In the genomic region with DNA sequence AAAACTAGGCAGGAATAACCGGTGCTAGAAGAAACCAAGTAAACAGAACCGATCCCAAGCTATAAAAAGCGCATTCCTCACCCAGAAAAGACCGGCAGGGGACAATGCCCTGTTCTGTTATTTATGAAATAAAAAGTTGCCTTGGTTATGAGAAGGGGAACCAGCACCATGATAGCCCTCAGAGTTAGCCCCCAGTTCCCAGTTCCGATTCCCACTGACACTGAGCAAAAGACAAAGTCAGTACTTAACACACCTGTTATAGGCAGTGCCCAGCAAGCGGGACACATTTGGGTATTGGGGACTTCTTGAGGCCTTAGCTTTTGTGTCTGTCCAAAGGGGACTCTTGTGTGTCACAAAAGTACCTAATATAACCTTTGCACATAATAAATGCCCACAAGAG, we compare ENCODE assay signal across 8 mouse cellular contexts. TPM values are rescaled to one million over a fixed set of nuclear protein-coding genes. Genes with fewer than 3 reads are reported as not detected.
A peak's percentile ranks its signal among the peaks of the same experiment; 100 is the strongest.
DNase-seq lines count a peak whose midpoint lies in the region; ATAC-seq lines count a peak whose summit lies in the region.

No protein-coding gene starts in this region.

- peak overlapping the region; percentile 91 for H3K9ac ChIP-seq in hindbrain, embryonic 11.5 days (ENCODE audit: low read depth, low read length)
- H3K9ac ChIP-seq in midbrain, embryonic 13.5 days (replicated peaks): peak overlapping the region; percentile 96

- peak overlapping the region; percentile 74 for H3K4me2 ChIP-seq in hindbrain, embryonic 11.5 days (replicated peaks; ENCODE audit: low read depth, low read length)
- H3K4me2 ChIP-seq in midbrain, embryonic 13.5 days (replicated peaks): peak overlapping the region; percentile 61

- H3K4me1 ChIP-seq in brown adipose tissue, adult 24 weeks (ENCODE audit: control insufficient read depth, insufficient read depth, insufficient read length, low read length): peaks cover 11% of the 10 kb centered on the region; the same call in 1 of the 2 replicates
- H3K4me1 ChIP-seq in hindbrain, embryonic 11.5 days (replicated peaks; ENCODE audit: control insufficient read depth, insufficient read depth, low read length): no peaks in the 10 kb centered on the region
- peaks cover 21% of the 10 kb centered on the region for H3K4me1 ChIP-seq in midbrain, embryonic 13.5 days (replicated peaks)

- no peak for ATAC-seq in hindbrain, embryonic 11.5 days (ENCODE audit: low FRiP score)
- ATAC-seq in midbrain, embryonic 13.5 days: no peak

- peak overlapping the region; percentile 92 for H3K27ac ChIP-seq in brown adipose tissue, adult 24 weeks (replicated peaks; ENCODE audit: low read depth, low read length)
- no peak overlapping the region for H3K27ac ChIP-seq in hindbrain, embryonic 11.5 days (ENCODE audit: low read depth, low read length)
- H3K27ac ChIP-seq in midbrain, embryonic 13.5 days: peak overlapping the region; percentile 98

- H3K36me3 ChIP-seq in hindbrain, embryonic 11.5 days (ENCODE audit: control insufficient read depth, insufficient read depth, low read length): no peaks in the 10 kb centered on the region
- H3K36me3 ChIP-seq in midbrain, embryonic 13.5 days: no peaks in the 10 kb centered on the region

- H3K27me3 ChIP-seq in hindbrain, embryonic 11.5 days (ENCODE audit: control insufficient read depth, insufficient read depth, low read length): no peaks in the 10 kb centered on the region
- no peaks in the 10 kb centered on the region for H3K27me3 ChIP-seq in midbrain, embryonic 13.5 days

- H3K9me3 ChIP-seq in hindbrain, embryonic 11.5 days (ENCODE audit: control insufficient read depth, low read length): no peaks in the 10 kb centered on the region
- H3K9me3 ChIP-seq in midbrain, embryonic 13.5 days: no peaks in the 10 kb centered on the region

- 29% methylated on average over 6 of the region's 6 CpGs for WGBS in hindbrain, embryonic 11.5 days
- 22% methylated on average over 6 of the region's 6 CpGs for WGBS in midbrain, embryonic 13.5 days

- DNase-seq in heart, adult 8-10 months (ENCODE audit: low spot score): peak; percentile 8
- DNase-seq in heart, adult 11 months: no peak
- no peak for DNase-seq in hindbrain, embryonic 11.5 days (ENCODE audit: low spot score)
- DNase-seq in frontal cortex, postnatal 25 days (ENCODE audit: low spot score in 2 of 2): no peak
- DNase-seq in layer of hippocampus, postnatal 14 days (ENCODE audit: low spot score in 2 of 2): no peak
- DNase-seq in right cerebral cortex, adult 18-20 months: no peak

- H3K4me3 ChIP-seq in brown adipose tissue, adult 24 weeks (ENCODE audit: insufficient read depth, low read depth, low read length): peak overlapping the region; percentile 91
- H3K4me3 ChIP-seq in hindbrain, embryonic 11.5 days (ENCODE audit: low read depth, low read length): peak overlapping the region; percentile 78
- peak overlapping the region; percentile 87 for H3K4me3 ChIP-seq in midbrain, embryonic 13.5 days (replicated peaks)

RNA-seq across cellular contexts. Expression of a gene that starts 0.4 kb away (rescaled TPM):
- 10 to 100 TPM; 40.7 to 48.9 (median 45.0) TPM for total RNA-seq in heart, adult 8-10 months (2022)
- 200 and 231 TPM in 2 replicates for polyA plus RNA-seq in brown adipose tissue, adult 24 weeks (2012; ENCODE audit: insufficient read depth, insufficient read length, missing spikeins)
- 8.1 and 12.5 TPM in 2 replicates for polyA plus RNA-seq in hindbrain, embryonic 11.5 days (2014; fragmentation: Nextera tagmentation; extraction: Ambion mirVana)
- polyA plus RNA-seq in midbrain, embryonic 13.5 days (2015; fragmentation: Nextera tagmentation; extraction: Ambion mirVana): 6.4 and 6.5 TPM in 2 replicates
- total RNA-seq in layer of hippocampus, postnatal 14 days (2021): 10 to 100 TPM; 19.2 to 21.4 TPM

RNA-seq across cellular contexts. Expression of a gene that starts 42.5 kb away (rescaled TPM):
- under 1 TPM; 0.30 to 0.87 (median 0.56) TPM for total RNA-seq in heart, adult 8-10 months (2022)
- polyA plus RNA-seq in brown adipose tissue, adult 24 weeks (2012; ENCODE audit: insufficient read depth, insufficient read length, missing spikeins): 0.95 TPM in 1 of 2 replicates, not detected in the other
- polyA plus RNA-seq in hindbrain, embryonic 11.5 days (2014; fragmentation: Nextera tagmentation; extraction: Ambion mirVana): 63.0 and 70.6 TPM in 2 replicates
- 29.0 and 33.4 TPM in 2 replicates for polyA plus RNA-seq in midbrain, embryonic 13.5 days (2015; fragmentation: Nextera tagmentation; extraction: Ambion mirVana)
- 1 to 10 TPM; 1.4 to 3.0 TPM for total RNA-seq in layer of hippocampus, postnatal 14 days (2021)

Comparison
In these comparisons a context has a peak if more than half of its experiments do, and no peak if none do; other contexts are left out.
1. RNA of a gene that starts 0.4 kb away (polyA plus RNA-seq): 200 to 231 TPM in brown adipose tissue, adult 24 weeks; 8.1 to 12.5 TPM in hindbrain, embryonic 11.5 days and 6.4 to 6.5 TPM in midbrain, embryonic 13.5 days; every median in the first group is over 10 times any median in the second.
2. RNA of a gene that starts 42.5 kb away (polyA plus RNA-seq): 63.0 to 70.6 TPM in hindbrain, embryonic 11.5 days and 29.0 to 33.4 TPM in midbrain, embryonic 13.5 days; 0.95 TPM in brown adipose tissue, adult 24 weeks; every median in the first group is over 10 times any median in the second.
3. Peak in every context shown above with its lines, with median percentiles within 50 percentile points of each other: H3K4me3 ChIP-seq.